Mouse (Mus musculus): ENCODE measurements at regions not wholly inside any gene's neighbourhood (a gene's known extent, or its start where the extent isn't known, plus 50 kb on each side); places are given as distances from the start of the nearest gene placed in this dataset.
"Not testable (repeated sequence)": the region's sequence is repeated elsewhere in the genome, so short reads cannot be mapped to it uniquely, and the experiment has no call there.

DNA sequence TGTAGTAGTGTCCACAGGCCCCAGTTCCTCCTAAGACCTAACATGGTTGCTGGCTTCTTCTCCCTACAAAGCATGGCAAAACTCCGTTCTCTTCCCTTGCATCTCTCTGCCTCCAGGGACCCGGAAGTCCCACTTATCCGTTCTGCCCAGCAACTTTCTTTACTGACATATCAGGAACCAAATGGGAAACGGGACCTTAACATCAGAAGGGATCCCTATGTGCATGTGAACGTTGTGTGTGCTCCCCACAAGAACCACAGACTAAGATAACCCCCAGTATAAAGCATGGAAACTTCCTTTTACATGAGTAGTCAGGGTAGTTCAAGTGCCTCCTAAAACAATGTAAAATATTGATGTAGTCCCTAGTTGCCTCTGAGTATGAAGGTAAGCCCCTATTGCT, 61.6 kb downstream of the Zxdb start:
- DNase-seq (ENCODE audit: low spot score): no peak

DNA sequence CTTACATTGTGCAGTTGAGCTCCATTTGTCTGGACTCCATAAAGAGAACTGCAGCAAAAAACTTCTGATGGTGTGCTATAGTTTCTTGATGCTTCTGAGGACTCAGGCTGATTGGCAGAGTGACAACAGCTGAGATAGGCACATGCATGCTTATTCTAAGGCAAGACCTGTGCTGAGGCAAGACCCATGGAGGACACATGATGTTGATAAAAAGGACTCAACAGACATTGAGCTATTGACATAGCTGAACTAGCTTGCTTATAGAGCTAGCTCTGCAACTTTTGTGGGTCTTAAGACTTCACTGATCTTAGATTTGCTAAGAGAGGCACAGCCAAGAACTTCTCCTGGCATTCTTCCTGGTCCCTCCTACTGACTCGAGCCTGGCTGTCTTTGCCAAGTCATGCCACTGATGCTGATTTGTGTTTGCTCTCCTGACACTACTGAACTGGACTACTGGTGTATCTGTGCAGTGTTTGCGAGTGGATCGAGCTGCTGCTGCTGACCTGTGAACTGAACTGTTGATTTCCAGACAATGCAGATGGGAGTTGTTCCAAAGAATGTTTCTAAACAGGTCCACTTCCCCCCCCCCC, 64.1 kb downstream of the Zxdb start:
- no peak for DNase-seq (ENCODE audit: low spot score)

DNA sequence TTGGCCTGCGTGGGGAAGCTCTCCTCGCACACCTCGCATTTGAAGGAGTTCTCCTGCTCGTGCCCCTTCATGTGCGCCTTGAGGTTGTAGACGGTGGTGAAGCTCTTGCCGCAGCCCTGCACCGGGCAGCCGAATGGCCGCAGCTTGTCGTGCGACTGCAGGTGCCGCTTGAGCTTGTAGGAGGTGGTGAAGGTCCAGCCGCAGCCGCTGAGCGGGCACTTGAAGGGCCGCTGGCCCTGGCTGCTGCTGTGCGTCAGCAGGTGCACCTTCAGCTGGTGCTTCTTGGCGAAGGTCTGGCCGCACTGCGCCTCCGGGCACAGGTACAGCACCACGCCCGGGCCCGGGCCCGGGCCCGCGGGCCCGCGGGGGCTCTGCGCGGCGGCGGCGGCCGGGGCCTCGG, 72.5 kb downstream of the Zxdb start:
- not testable (repeated sequence) for DNase-seq (ENCODE audit: low spot score)

DNA sequence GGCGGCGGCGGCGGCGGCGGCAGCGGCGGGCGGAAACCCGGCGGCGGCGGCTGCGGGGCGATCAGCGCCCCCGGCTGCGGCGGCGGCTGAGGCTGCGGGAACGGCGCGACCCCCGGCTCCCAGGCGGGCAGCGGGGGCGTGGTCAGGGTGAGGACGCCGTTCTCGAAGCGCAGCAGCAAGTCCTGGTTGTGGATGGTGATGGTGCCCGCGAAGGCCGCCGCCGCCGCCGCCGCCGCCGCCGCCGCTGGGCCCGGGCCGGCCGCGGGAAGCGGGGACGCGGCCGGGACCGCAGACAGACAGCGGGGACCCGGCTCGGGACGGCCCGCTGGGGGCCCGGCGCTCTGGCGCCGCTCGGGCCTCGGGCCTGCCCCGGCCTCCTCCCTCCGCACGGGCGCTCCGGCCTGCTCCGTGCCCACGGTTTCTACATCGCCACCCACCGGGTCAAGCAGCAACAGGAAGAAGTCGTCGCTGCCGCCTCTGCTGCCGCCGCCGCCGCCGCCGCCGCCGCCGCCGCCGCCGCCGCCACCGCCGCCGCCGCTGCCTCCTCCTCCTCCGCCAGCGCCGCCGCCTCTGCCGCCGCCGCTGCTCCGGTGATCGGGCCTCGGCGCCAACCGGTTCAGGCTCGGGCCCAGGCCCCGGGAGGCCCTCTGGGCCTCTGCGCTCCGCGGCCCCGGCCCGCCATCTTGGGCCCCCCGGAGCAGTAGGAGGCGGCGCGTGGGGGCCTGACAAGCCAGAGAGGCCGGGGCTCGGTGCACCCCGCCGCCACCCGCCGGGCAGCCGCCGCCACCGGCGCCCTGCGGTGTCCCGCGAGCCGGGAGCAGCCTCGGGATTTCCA, 73.2 kb downstream of the Zxdb start:
- DNase-seq (ENCODE audit: low spot score): not testable (repeated sequence)

DNA sequence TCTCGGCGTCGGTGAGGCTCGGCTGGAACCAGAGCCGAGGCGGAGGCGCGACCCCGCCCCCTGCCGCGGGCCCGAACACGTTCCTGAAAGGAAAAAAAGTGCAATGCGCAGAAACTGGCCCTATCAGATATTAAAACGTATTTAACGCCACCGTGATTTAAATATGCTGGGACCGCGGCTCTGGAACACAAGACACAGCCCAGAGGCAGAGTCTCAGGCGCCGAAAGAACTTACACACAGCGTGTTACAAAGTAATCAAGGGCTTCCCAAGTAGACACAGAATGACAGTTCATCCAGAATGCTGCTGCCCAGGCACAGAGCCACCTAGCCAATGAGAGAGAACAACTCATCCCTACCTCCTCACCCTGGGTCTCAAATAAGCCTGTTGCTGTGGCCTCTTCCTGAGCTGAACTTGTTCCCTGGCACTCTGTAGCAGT, 73.8 kb downstream of the Zxdb start:
- not testable (repeated sequence) for DNase-seq (ENCODE audit: low spot score)

DNA sequence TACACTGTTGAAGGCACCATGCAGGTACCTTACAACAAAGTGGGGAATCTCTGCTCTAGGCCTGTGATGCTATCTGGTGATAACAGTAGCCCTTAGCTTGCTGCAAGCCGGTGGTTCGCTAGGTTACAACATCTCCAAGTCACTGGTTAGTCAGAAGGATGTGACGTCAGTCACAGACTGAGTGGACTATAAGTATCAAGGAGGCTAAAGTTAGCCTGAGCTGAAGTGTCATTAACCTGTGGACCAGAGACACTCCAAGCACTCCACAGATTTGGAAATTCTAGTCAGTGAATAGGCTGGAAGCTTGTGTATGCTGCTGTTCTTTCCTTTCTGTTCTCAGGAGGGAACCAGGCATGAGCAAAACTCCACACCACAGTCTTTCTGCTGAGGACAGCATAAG, 88.4 kb downstream of the Zxdb start:
- not testable (repeated sequence) for DNase-seq (ENCODE audit: low spot score)

DNA sequence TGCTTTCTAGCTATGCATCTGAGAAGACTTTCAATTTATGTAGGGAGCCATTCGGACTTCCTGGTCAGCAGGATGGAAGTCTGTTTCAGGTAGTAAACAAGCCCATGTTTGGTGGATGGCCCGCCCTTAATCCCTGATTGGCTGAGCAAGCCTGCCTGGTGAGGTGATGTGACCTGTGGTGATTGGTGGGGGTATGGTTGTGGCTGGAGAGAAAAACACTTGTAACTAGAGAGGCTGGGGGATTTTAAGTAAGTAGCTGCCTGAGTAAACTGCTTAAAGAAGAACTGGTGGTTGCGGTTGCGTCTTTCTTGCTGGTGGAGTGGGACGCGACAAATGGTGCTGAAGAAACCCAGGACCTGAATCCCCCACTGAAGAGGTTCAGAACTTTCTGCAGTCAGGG, 103.2 kb downstream of the Zxdb start:
- not testable (repeated sequence) for DNase-seq (ENCODE audit: low spot score)

DNA sequence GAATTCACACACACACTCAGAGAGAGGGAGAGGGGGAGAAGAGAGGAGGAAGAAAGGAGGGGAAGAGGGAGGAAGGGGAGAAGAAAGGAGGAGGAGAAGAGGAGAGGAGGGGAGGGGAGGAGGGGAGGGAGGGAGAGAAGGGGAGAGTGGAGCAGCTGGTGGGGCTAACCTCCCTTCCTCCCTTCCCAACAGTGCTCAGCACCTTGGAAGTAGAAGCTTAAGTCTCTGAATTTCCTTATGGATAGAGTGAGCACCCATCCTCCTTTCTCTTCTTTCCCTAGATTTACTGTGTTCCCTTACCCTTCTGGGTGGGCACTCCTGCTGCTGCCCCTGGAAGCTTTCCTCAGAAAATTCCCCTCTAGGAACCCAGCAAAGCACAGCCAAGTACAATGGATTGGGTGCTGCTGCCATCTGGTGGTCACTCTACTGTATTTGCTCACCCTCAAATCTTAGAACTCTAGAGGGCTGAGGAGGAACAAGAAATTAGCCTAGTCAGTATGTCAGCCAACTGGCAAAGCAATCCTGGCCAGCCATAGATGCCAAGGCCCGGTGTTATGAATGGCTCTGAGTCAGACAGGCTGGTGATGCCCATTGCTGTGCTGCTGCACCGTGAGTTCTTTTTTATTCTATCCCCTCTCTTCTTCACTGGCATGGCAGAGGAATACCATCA, 119.9 kb downstream of the Zxdb start:
- not testable (repeated sequence) for DNase-seq (ENCODE audit: low spot score)

DNA sequence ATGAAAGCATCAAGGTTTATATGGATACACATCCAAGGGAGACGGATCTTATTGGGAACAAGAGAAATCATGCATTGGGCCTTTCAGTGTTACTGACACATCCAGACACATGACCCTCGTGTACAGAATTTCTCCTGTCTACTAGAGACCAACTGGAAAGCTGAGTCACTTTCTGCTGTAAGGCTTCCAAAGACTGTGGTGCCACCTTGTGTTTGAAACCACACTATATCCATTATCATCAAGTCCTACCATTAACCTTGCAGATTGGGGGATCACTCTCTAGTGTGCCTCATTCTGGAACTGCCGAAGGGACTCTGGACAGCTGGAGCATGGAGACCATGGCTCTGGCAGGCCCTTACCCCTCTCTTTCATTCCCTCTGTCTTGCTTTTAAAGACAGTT, 125.2 kb downstream of the Zxdb start:
- DNase-seq (ENCODE audit: low spot score): not testable (repeated sequence)

DNA sequence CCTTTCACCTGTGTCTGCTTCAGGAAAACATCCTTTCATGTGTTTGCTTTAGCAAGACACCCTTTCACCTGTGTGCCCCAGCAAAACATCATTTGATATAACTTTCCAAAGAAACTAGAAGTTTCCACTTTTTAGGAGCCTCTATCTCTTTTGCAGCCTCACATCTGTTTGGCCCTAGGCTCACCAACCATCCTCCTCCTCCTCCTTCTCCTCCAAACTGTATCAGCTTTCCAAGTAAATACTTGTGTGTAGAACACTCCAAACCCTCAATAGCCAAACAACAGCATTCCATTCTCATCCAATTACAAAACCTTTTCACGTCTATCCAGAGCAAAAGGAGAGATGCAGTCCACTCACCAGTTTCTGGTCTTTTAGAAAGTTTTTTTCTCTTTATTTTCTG, 133.1 kb downstream of the Zxdb start:
- no peak for DNase-seq (ENCODE audit: low spot score)

DNA sequence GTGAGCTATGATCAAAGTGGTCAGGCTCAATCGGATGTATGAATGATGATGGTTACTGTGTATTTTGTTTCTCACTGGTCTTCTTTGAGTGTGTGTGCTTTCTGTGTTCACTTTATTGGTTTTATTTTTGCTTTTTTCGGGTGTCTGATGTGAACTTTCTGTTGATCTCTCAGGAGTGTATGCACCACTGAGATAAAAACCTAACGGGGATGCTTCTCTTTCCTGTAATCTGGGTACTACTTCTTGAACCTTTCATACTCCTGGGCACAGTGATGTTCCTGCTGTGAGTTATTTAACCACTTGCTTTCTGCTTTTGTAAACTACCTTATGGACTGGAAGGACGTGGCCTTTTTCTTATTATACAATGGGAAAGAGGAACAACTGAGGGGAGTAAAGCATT, 133.6 kb downstream of the Zxdb start:
- no peak for DNase-seq (ENCODE audit: low spot score)

DNA sequence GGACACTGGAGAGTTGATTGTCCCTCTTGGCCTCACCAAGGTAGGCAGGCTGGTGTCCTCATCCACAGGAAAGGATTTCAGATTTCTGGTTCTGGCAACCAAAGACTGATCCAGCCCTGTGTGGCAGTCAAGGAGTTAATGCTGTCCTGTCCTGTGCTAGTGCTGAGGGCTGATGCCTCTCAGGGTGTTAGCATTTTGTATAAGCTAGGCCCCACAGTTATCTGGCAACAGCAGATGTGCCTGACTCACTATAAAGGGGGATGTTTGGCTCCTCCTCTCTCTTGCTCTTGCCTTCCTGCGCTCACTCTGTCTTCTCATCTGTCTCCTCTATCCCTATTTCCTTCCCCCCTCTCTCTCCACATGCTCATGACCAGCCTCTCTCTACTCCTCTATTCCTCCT, 138.8 kb downstream of the Zxdb start:
- DNase-seq (ENCODE audit: low spot score): no peak

DNA sequence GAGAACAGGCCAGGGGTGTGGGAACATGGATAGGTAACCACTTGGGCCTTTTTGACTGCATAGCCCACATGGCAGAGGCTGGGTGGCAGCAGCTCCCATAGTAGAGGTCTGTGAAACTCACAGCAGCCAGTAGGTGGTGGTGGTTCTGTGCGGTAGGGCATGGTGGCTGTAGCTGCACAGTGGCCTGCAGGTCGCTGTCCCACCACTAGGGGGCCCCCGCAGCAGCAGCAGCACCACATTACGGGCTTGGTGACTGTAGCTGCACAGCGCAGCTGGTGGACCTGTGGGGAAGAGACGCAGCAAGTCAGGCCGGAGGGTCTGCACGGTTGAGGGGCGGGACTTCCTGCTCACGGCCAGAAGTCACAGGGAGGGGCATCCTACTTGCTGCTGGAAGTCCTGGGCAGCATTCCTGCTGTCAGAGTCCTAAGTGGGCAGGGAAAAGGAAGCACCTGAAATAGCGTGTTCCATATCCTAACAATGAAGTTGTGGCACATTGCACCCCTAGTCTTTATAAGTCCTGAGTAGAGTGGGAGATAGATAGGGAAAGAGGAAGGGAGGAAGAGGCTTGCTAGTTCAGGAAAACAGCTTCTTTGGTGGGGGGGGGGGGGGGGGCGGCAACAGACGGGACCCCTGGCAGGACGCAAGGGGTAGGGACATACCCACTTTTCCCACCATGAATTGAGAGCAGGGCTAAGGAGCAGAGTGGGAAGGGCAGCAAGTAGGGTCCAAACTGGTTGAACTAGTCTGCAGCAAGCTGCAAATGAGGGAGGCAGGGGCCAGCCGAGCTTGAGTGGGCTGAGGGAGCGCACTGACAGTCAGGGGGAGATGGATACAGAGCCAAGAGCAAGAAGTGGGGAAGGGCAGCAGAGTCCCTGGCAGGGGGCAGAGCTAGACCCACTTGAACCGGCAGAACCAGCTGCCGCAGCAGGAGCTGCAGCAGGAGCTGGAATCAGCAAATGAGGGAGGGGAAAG, 141.4 kb downstream of the Zxdb start:
- DNase-seq (ENCODE audit: low spot score): peak; percentile 81

DNA sequence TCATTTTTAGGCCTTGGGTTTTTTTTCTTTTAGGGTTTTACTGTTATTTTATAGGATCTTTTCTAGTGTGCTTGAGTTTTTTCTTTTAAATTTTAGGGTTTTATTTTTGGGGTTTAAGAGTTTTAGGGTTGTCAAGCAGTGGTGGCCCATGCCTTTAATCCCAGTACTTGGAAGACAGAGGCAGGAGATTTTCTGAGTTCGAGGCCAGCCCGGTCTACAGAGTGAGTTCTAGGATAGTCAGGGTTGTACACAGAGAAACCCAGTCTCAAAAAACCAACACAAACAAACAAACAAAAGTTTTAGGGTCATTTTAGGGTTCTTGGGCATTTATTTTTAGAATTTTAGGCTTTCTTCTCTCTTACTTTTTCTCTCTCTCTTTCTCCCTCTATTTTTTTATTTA, 142.9 kb downstream of the Spin4 start:
- not testable (repeated sequence) for DNase-seq (ENCODE audit: low spot score)
